Mouse (Mus musculus) spleen, adult 2 months (tissue): Measurements from ENCODE around the gene Sumo1. TPM values are rescaled to one million over a fixed set of nuclear protein-coding genes. Genes with fewer than 3 reads are reported as not detected.

Experiments
- DNase-seq, 2 experiments: peaks; one replicate each; pipeline versions ENCODE4 v3.0.0 to v3.0.0-alpha.2; 2012 to 2021; ENCODE audit warnings: low spot score in 2 of 2, low read depth in 1 of 2
- H3K27ac ChIP-seq: fragments of 200-500 bp; 2 replicates; pipeline ENCODE4 v1.5.1; 2012; ENCODE audit warnings: low read length, inconsistent platforms; ENCODE audit not compliant: insufficient read depth
- H3K27me3 ChIP-seq: fragments of 200-500 bp; 2 replicates; pipeline ENCODE4 v1.6.1; 2012; ENCODE audit warnings: mild to moderate bottlenecking, moderate library complexity, low read length, inconsistent platforms; ENCODE audit not compliant: control insufficient read depth, insufficient read depth
- H3K36me3 ChIP-seq: fragments of 200-500 bp; 2 replicates; pipeline ENCODE4 v1.6.1; 2012; ENCODE audit warnings: mild to moderate bottlenecking, low read length, inconsistent platforms; ENCODE audit not compliant: control insufficient read depth, insufficient read depth
- H3K4me1 ChIP-seq: fragments of 200-500 bp; 2 replicates; pipeline ENCODE4 v1.6.1; 2011; ENCODE audit warnings: inconsistent platforms; ENCODE audit not compliant: control insufficient read depth, insufficient read depth, insufficient read length
- H3K4me3 ChIP-seq: fragments of 200-500 bp; 2 replicates; pipeline ENCODE4 v1.5.1; 2011; ENCODE audit warnings: mild to moderate bottlenecking, inconsistent platforms; ENCODE audit not compliant: insufficient read depth, insufficient read length; ENCODE audit errors: extremely low read depth
- CTCF ChIP-seq: fragments of 200-500 bp; IDR thresholded peaks from 2 replicates; pipeline ENCODE4 v1.5.1; 2011; ENCODE audit warnings: mild to moderate bottlenecking, inconsistent platforms; ENCODE audit not compliant: insufficient read depth, insufficient read length, insufficient replicate concordance; ENCODE audit errors: extremely low read depth
- POLR2A ChIP-seq: fragments of 200-500 bp; IDR thresholded peaks from 2 replicates; pipeline ENCODE4 v1.6.1; 2011; ENCODE audit warnings: low read depth, low read length, inconsistent platforms
- WGBS: fragments of 180-500 bp; shearing (Covaris S2); methylation state at CpG from one replicate; pipeline ENCODE4 v1.1.7; 2018; 5-methylcytosine and 5-hydroxymethylcytosine counted together
- polyA plus RNA-seq: library from polyadenylated mRNA; depleted of rRNA; stranded (reverse); fragments of >200 nt; gene quantifications from 2 replicates; pipeline ENCODE4 v1.2.3, GENCODE M21; 2012; rRNA removed

The Sumo1 gene
- 5.4 and 7.2 TPM in 2 replicates for polyA plus RNA-seq

DNA sequence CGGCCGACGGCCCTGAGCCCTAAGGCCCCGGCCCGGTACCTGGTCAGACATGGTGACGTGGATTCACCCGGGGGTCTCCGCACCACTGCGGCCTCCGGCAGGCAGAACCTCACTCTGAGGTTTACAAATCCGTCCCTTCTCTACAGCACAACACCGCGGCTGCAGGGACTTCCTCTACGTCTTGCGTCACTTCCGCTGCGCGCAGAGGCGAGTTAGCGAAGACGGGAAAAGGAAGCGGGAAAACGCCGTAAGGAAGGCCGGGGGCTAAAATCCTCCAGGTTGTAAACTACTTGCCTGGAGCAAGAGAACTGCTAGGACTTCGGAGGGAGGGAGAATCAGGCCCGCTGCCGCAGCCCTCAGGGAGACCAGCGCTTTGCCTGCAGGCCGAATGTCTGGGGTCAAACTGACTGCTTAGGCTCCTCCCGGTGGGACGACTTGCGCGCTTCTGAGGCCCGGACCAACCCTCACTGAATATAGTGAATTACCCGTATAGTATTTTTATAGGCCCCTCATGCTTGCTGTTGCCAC is at the start of gene Sumo1:
TSS of gene Sumo1 (minus strand) at position 194 of the 528 bp plus-strand sequence.
- H3K4me3 ChIP-seq: peak within 1 kb of the TSS; percentile 87
- peak within 1 kb of the TSS; percentile 84 for H3K27ac ChIP-seq
- peak; percentile 72 to 84 for DNase-seq
- no peak for TF ChIP-seq CTCF
- peak; percentile 90; the same call in 1 of the 2 replicates for TF ChIP-seq POLR2A
- H3K4me1 ChIP-seq: peaks cover 7% of the 10 kb centered on the region; the same call in 1 of the 2 replicates
- no peaks in the 10 kb centered on the region for H3K27me3 ChIP-seq
- 0% methylated on average over 36 of the region's 36 CpGs for WGBS
- H3K36me3 ChIP-seq: peaks cover 2% of the 10 kb centered on the region; the same call in 1 of the 2 replicates

DNA sequence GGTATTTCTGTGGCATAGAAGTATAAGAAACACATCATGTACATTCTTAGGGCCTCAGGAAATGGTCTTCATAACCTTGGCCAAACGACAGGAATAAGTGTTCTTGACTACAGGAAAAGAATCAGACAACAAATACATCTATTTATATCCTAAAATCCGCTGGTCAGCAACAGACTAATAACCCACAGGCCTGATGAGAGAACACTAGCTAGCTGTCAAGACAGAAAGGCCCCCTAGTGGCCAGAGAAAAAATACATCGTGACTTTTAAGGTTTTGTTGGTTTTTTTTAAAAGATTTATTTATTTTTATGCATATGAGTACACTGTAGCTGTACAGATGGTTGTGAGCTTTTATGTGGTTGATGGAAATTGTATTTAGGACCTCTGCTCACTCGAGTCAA is 49.3 kb upstream of the Sumo1 start:
- H3K4me3 ChIP-seq: no peak overlapping the region
- 26% methylated on average over 4 of the region's 4 CpGs for WGBS
- DNase-seq: peak in 1 of 2 experiments; percentile 8
- H3K4me1 ChIP-seq: no peaks in the 10 kb centered on the region
- TF ChIP-seq POLR2A (no peak), CTCF (no peak)
- no peak overlapping the region for H3K27ac ChIP-seq
- no peaks in the 10 kb centered on the region for H3K27me3 ChIP-seq
- no peaks in the 10 kb centered on the region for H3K36me3 ChIP-seq

- H3K36me3 ChIP-seq: peaks cover 27% of the 10 kb centered on the region
- H3K27me3 ChIP-seq: no peaks in the 10 kb centered on the region
- no peaks in the 10 kb centered on the region for H3K4me1 ChIP-seq
- no peak overlapping the region for H3K27ac ChIP-seq
- TF ChIP-seq CTCF: no peak
- TF ChIP-seq POLR2A: no peak
- H3K4me3 ChIP-seq: no peak overlapping the region
- no peak for DNase-seq
- WGBS: 96% methylated on average over 1 of the region's 1 CpGs
Measured at GRCm38 (mm10) chr1:59701766-59702165, 31.1 kb upstream of the Sumo1 start.

DNA sequence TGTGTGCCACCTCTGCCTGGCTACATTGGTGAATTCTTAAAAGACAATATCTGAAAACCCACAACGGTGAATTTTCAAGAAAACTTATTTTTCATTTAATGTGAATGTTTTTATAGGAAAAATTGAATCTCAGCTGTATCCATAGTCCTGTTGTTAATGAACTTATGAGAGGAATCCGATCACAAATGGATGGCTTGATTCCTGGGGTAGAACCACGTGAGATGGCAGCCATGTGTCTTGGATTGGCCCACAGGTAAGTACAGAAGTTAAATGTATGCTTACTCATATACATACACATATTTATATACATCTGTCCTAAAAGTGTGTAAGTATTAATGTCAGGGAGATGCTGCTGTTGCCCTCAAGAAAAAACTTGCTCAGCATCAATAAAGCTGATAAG is 27.6 kb upstream of the Sumo1 start:
- no peaks in the 10 kb centered on the region for H3K4me1 ChIP-seq
- H3K4me3 ChIP-seq: no peak overlapping the region
- TF ChIP-seq CTCF: no peak
- no peak for TF ChIP-seq POLR2A
- H3K27me3 ChIP-seq: no peaks in the 10 kb centered on the region
- 96% methylated on average over 3 of the region's 3 CpGs for WGBS
- H3K27ac ChIP-seq: no peak overlapping the region
- H3K36me3 ChIP-seq: peaks cover 28% of the 10 kb centered on the region
- DNase-seq: no peak

- Histone ChIP-seq H3K27me3 (no peaks in the 10 kb centered on the region), H3K27ac (no peak overlapping the region), H3K36me3 (peaks cover 28% of the 10 kb centered on the region), H3K4me1 (no peaks in the 10 kb centered on the region), H3K4me3 (no peak overlapping the region)
- WGBS: 90% methylated on average over 5 of the region's 5 CpGs
- DNase-seq: no peak
- TF ChIP-seq POLR2A (no peak), CTCF (no peak)
Measured at GRCm38 (mm10) chr1:59697751-59698150, 27.1 kb upstream of the Sumo1 start.

DNA sequence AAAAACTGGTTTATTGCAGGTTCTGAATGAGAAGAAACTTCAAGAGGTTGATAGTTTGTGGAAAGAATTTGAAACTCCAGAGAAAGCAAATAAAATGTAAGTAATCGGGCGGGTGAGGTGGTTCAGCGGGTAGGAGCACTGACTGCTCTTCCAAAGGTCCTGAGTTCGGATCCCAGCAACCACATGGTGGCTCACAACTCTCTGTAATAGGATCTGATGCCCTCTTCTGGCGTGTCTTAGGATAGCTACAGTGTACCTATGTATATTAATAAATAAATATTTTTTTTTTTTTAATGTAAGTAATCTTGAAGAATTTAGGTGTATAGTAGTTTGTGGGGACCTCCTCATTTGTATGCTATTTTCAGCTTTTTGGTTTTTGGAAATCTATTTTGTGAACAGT is 19.8 kb upstream of the Sumo1 start:
- no peak for DNase-seq
- H3K27ac ChIP-seq: no peak overlapping the region
- H3K27me3 ChIP-seq: no peaks in the 10 kb centered on the region
- H3K4me3 ChIP-seq: no peak overlapping the region
- H3K4me1 ChIP-seq: peaks cover 11% of the 10 kb centered on the region; the same call in 1 of the 2 replicates
- TF ChIP-seq POLR2A (no peak), CTCF (no peak)
- 91% methylated on average over 5 of the region's 5 CpGs for WGBS
- peaks cover 11% of the 10 kb centered on the region for H3K36me3 ChIP-seq

DNA sequence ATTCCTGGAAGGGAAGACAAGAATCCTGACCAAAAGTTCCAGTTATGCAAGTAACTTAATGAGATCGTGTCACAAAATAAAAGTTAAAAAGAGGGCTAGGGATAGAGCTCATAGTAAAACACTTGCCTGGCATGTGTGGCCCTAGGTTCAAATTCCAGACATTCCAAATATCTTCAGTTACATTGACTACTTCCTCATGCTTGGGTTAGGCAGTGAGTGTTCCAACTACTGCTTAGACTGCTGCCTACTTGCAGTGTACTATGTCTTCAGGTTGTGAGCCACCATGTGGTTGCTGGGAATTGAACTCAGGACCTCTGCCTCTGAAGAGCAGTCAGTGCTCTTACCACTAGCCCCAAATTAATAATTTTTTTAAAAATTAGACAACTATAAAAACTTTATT is 16.9 kb upstream of the Sumo1 start:
- Histone ChIP-seq H3K4me1 (peaks cover 14% of the 10 kb centered on the region; the same call in 1 of the 2 replicates), H3K4me3 (no peak overlapping the region)
- WGBS: 36% methylated on average over 1 of the region's 1 CpGs

More for the DNA sequence above, 16.9 kb upstream of the Sumo1 start:
- TF ChIP-seq POLR2A: no peak
- no peak for TF ChIP-seq CTCF
- H3K36me3 ChIP-seq: peaks cover 5% of the 10 kb centered on the region
- no peak for DNase-seq
- no peak overlapping the region for H3K27ac ChIP-seq
- no peaks in the 10 kb centered on the region for H3K27me3 ChIP-seq
